Mouse (Mus musculus) C2C12 (cell line): ENCODE data around the gene Dynlrb2. TPM values are rescaled to one million over a fixed set of nuclear protein-coding genes. Genes with fewer than 3 reads are reported as not detected.
A peak's percentile ranks its signal among the peaks of the same experiment; 100 is the strongest.

ENCODE experiments used
- H3K27me3 ChIP-seq: one replicate; pipeline ENCODE4 v1.6.1; 2011; ENCODE audit not compliant: control insufficient read depth, insufficient read depth, insufficient read length
- H3K36me3 ChIP-seq: one replicate; pipeline ENCODE4 v1.6.1; 2011; ENCODE audit not compliant: control insufficient read depth, insufficient read depth
- H3K4me3 ChIP-seq: one replicate; pipeline ENCODE4 v1.5.1; 2011; ENCODE audit warnings: mild to moderate bottlenecking, control low read depth; ENCODE audit not compliant: poor library complexity, insufficient read depth, severe bottlenecking
- H3K79me2 ChIP-seq: one replicate; pipeline ENCODE4 v1.6.1; 2011; ENCODE audit not compliant: control insufficient read depth, insufficient read depth
- H3K79me3 ChIP-seq: one replicate; pipeline ENCODE4 v1.6.1; 2011; ENCODE audit warnings: low read depth, control low read depth
- H3ac ChIP-seq: one replicate; pipeline ENCODE3; 2011; ENCODE audit warnings: low read depth; ENCODE audit not compliant: control insufficient read depth, insufficient read length
- CEBPB ChIP-seq: IDR thresholded peaks from one replicate; pipeline ENCODE4 v1.6.1; 2011; ENCODE audit warnings: low read depth, mild to moderate bottlenecking, control low read depth, moderate library complexity
- CTCF ChIP-seq: IDR thresholded peaks from one replicate; pipeline ENCODE4 v1.5.1; 2011; ENCODE audit not compliant: control insufficient read depth, insufficient read depth, insufficient read length
- FOSL1 ChIP-seq: IDR thresholded peaks from one replicate; pipeline ENCODE4 v1.8.0; 2011; ENCODE audit warnings: mild to moderate bottlenecking, low read length; ENCODE audit not compliant: poor library complexity, insufficient read depth, severe bottlenecking
- MAX ChIP-seq: IDR thresholded peaks from one replicate; pipeline ENCODE4 v1.6.1; 2011; ENCODE audit warnings: mild to moderate bottlenecking, control low read depth
- MYOD1 ChIP-seq: IDR thresholded peaks from one replicate; pipeline ENCODE4 v1.6.1; 2011; ENCODE audit warnings: low read depth; ENCODE audit not compliant: control insufficient read depth, insufficient read length
- MYOG ChIP-seq: IDR thresholded peaks from one replicate; pipeline ENCODE4 v1.6.1; 2011; ENCODE audit not compliant: control insufficient read depth, insufficient read length; ENCODE audit errors: extremely low read depth
- USF1 ChIP-seq: IDR thresholded peaks from one replicate; pipeline ENCODE4 v1.6.1; 2011; ENCODE audit warnings: low read depth, mild to moderate bottlenecking, control low read depth, moderate library complexity
- polyA plus RNA-seq: library from polyadenylated mRNA; unstranded; fragments of >200 nt; fragmentation: generic; extraction: Trizol; gene quantifications from one replicate; pipeline ENCODE4 v1.2.1, GENCODE M21; 2012; ENCODE audit warnings: missing spikeins

Dynlrb2 gene
- polyA plus RNA-seq, 1 experiment = not detected

DNA sequence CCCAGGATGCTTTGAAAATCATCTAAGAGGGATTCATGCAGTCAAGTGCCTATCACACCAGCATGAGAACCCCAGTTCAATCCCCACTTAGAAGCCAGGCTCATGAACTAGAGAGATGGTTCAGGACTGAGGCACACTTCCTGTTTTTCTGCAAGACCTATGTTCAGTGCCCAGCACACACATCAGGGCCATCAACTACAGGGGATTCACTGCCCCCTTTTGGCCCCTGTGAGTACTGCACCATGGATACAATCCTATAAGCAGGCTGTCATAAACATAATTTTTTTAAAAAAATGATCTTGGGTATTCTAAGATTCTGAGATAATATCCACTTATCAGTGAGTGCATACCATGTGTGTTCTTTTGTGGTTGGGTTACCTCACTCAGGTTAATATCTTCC is 26.1 kb upstream of the Dynlrb2 start:
- no peak overlapping the region for H3ac ChIP-seq
- TF ChIP-seq CTCF (no peak), MAX (no peak), CEBPB (no peak), MYOD1 (no peak), MYOG (no peak), USF1 (no peak), FOSL1 (no peak)

DNA sequence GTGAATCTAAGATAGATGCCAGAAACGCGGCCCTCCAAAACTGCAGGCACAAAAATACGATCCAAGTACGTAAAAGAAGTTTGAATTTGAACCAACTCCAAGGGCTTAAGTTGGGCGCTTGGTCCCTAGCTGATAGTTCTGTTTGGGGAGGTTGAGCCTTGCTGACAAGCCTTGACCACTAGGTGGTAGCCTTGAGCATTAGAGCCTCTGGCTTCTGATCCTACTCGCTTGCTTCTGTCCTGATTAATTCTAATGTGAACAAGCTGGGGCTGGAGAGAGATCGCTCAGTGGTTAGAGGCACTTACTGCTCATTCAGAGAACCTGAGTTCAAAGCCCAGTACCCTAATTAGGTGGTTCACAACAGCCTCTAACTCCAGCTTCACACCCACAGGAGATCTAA is 23.9 kb upstream of the Dynlrb2 start:
- Histone ChIP-seq H3K79me3 (no peaks in the 10 kb centered on the region), H3K36me3 (no peaks in the 10 kb centered on the region), H3K27me3 (no peaks in the 10 kb centered on the region), H3ac (no peak overlapping the region), H3K79me2 (no peaks in the 10 kb centered on the region), H3K4me3 (no peak overlapping the region)
- TF ChIP-seq CTCF = peak; percentile 36
- no peak for TF ChIP-seq USF1
- TF ChIP-seq FOSL1 = no peak
- no peak for TF ChIP-seq CEBPB
- no peak for TF ChIP-seq MAX

More for the DNA sequence above, 26.1 kb upstream of the Dynlrb2 start:
- H3K27me3 ChIP-seq = no peaks in the 10 kb centered on the region
- H3K79me2 ChIP-seq = no peaks in the 10 kb centered on the region
- no peak overlapping the region for H3K4me3 ChIP-seq
- H3K36me3 ChIP-seq = no peaks in the 10 kb centered on the region
- no peaks in the 10 kb centered on the region for H3K79me3 ChIP-seq

DNA sequence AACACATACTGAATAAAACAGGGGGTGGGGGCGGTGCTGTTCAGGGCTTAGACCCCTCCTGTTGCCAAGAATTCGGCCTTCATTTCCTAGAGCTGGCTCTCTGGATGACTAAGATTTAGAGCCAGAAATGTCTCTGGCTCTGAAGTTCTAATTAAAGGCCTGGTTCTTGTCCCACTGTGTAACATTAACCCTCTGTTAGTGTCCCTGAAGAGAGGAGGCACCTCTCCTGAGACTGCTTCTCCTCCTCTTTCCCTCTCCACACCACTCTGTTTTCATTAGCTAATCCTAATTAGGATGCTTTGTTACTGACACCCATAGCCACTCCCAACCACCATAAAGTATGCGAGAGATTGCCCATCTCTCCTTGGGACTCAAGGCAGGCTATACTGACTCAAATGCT is 22.0 kb upstream of the Dynlrb2 start:
- H3K27me3 ChIP-seq = no peaks in the 10 kb centered on the region

DNA sequence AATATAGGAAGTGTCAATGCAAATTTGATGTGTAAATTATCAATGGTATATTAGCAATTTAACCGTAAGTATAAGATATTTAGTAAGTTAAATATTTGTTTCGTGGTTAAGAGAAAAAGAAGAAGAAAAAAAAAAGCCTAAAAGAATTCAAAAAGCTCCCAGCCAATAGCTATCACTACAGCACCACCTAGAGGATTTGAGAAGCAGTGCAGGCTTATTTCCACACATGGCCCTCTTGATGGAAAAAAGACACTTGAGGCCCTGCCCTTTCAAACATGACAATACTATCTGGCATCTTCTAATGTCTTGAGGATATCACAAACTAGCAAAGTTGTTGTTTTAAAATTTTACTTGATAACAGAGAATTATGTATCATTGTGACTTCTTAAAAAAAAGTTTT is 20.7 kb upstream of the Dynlrb2 start:
- Histone ChIP-seq H3K27me3 (no peaks in the 10 kb centered on the region), H3K4me3 (no peak overlapping the region), H3K79me2 (no peaks in the 10 kb centered on the region), H3ac (no peak overlapping the region), H3K79me3 (no peaks in the 10 kb centered on the region), H3K36me3 (no peaks in the 10 kb centered on the region)
- no peak for TF ChIP-seq MAX
- no peak for TF ChIP-seq MYOG
- no peak for TF ChIP-seq FOSL1
- TF ChIP-seq USF1 = no peak
- no peak for TF ChIP-seq MYOD1
- no peak for TF ChIP-seq CTCF
- no peak for TF ChIP-seq CEBPB

More for the DNA sequence above, 22.0 kb upstream of the Dynlrb2 start:
- Histone ChIP-seq H3K4me3 (no peak overlapping the region), H3K79me2 (no peaks in the 10 kb centered on the region), H3ac (no peak overlapping the region), H3K36me3 (no peaks in the 10 kb centered on the region), H3K79me3 (no peaks in the 10 kb centered on the region)
- no peak for TF ChIP-seq MYOG
- no peak for TF ChIP-seq CEBPB
- no peak for TF ChIP-seq MAX
- TF ChIP-seq MYOD1 = no peak
- TF ChIP-seq USF1 = no peak
- TF ChIP-seq CTCF = no peak
- no peak for TF ChIP-seq FOSL1

DNA sequence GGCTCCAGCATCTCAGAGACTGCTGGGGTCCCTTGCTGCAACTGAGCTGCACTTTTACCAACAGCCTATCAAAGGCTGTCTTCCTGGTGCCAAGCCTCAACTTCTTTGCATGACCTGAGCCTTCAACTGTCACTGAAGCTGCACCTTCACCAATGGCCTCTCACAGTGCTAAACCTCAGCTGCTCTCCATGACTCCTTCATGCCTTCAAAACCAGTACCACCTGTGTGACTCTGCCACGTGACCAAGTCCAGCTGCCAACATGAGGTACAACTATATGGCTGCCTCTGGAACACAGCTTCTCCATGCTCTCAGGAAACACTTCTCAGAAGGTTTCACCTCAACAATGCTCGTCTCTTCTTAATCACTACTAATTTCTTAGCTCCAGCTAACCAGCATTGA is 16.2 kb upstream of the Dynlrb2 start:
- Histone ChIP-seq H3K79me3 (no peaks in the 10 kb centered on the region), H3K79me2 (no peaks in the 10 kb centered on the region), H3ac (no peak overlapping the region), H3K4me3 (no peak overlapping the region), H3K27me3 (no peaks in the 10 kb centered on the region), H3K36me3 (no peaks in the 10 kb centered on the region)
- TF ChIP-seq MYOD1 (no peak), MYOG (no peak), FOSL1 (no peak), USF1 (no peak), CTCF (no peak), MAX (no peak), CEBPB (no peak)
